Mouse (Mus musculus): Measurements from ENCODE around the gene Mat2a. TPM values are rescaled to one million over a fixed set of nuclear protein-coding genes. Genes with fewer than 3 reads are reported as not detected.

Gene Mat2a
- polyA plus RNA-seq, 1 experiment from 2014 or later, result 320 TPM

- WGBS, result 89% methylated on average over 6 of the region's 6 CpGs
- H3K9me3 ChIP-seq, result no peaks in the 10 kb centered on the region
- no peak overlapping the region for H3K27ac ChIP-seq
- H3K36me3 ChIP-seq, result no peaks in the 10 kb centered on the region
- peaks cover 18% of the 10 kb centered on the region for H3K4me1 ChIP-seq (replicated peaks)
- DNase-seq (ENCODE audit: low spot score), result no peak
- H3K4me3 ChIP-seq, result no peak overlapping the region
- peaks cover 35% of the 10 kb centered on the region for H3K27me3 ChIP-seq (ENCODE audit: insufficient read depth, poor library complexity, severe bottlenecking)
Measured at GRCm38 (mm10) chr6:72383142-72383820, 56.1 kb downstream of the Mat2a start.

Other genes starting within 250 kb of the Mat2a start
- gene Atoh8, start 204.0 kb downstream of the Mat2a start, polyA plus RNA-seq (2016; fragmentation: Nextera tagmentation; extraction: Ambion mirVana), result 15.9 and 16.6 TPM in 2 replicates
- gene Sftpb, start 134.9 kb downstream of the Mat2a start, polyA plus RNA-seq (2016; fragmentation: Nextera tagmentation; extraction: Ambion mirVana), result not detected in 2 replicates
- gene Usp39, start 94.4 kb downstream of the Mat2a start, polyA plus RNA-seq (2016; fragmentation: Nextera tagmentation; extraction: Ambion mirVana), result 79.7 and 80.3 TPM in 2 replicates
- gene 0610030E20Rik, start 92.2 kb downstream of the Mat2a start, polyA plus RNA-seq (2016; fragmentation: Nextera tagmentation; extraction: Ambion mirVana), result 25.5 and 27.8 TPM in 2 replicates
- 5.7 and 7.0 TPM in 2 replicates for gene Tmem150a, start 84.1 kb downstream of the Mat2a start, polyA plus RNA-seq (2016; fragmentation: Nextera tagmentation; extraction: Ambion mirVana)
- 110 and 114 TPM in 2 replicates for gene Rnf181, start 72.6 kb downstream of the Mat2a start, polyA plus RNA-seq (2016; fragmentation: Nextera tagmentation; extraction: Ambion mirVana)
- 13.6 and 15.8 TPM in 2 replicates for gene Vamp5, start 59.1 kb downstream of the Mat2a start, polyA plus RNA-seq (2016; fragmentation: Nextera tagmentation; extraction: Ambion mirVana)
- 40.7 and 43.5 TPM in 2 replicates for gene Vamp8, start 48.9 kb downstream of the Mat2a start, polyA plus RNA-seq (2016; fragmentation: Nextera tagmentation; extraction: Ambion mirVana)
- gene Ggcx, start 25.2 kb downstream of the Mat2a start, polyA plus RNA-seq (2016; fragmentation: Nextera tagmentation; extraction: Ambion mirVana), result 18.5 and 19.6 TPM in 2 replicates
- gene Sh2d6, start 82.1 kb upstream of the Mat2a start, polyA plus RNA-seq (2016; fragmentation: Nextera tagmentation; extraction: Ambion mirVana), result 0.15 and 0.21 TPM in 2 replicates
- 13.4 and 14.1 TPM in 2 replicates for gene Capg, start 104.8 kb upstream of the Mat2a start, polyA plus RNA-seq (2016; fragmentation: Nextera tagmentation; extraction: Ambion mirVana)
- 13.7 and 15.7 TPM in 2 replicates for gene Elmod3, start 158.9 kb upstream of the Mat2a start, polyA plus RNA-seq (2016; fragmentation: Nextera tagmentation; extraction: Ambion mirVana)
- gene Retsat, start 158.9 kb upstream of the Mat2a start, polyA plus RNA-seq (2016; fragmentation: Nextera tagmentation; extraction: Ambion mirVana), result 7.7 and 8.5 TPM in 2 replicates
- 32.7 and 34.7 TPM in 2 replicates for gene Tgoln1, start 177.4 kb upstream of the Mat2a start, polyA plus RNA-seq (2016; fragmentation: Nextera tagmentation; extraction: Ambion mirVana)

Measured in hindbrain, embryonic 10.5 days (tissue).